Mouse (Mus musculus): ENCODE data around the gene Dleu7.

DNA sequence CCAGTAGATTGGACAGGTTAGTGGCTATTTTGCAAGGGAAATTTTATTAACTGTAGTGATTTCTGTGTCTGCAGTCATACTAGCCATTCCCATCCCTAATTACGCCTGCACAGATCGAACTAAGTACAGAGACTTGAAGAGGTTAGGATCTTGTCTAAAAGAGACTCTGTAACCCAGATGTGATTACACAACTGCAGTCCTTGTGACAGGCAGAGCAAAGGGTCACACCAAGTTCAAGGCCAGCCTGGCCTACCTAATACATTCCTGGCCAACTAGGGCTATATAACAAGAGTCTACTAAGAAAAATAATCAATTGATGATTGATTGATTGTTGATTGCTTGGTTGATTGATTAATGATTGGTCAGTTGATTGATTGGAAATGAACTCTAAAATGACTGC lies 43.6 kb downstream of the Dleu7 start:
- TF ChIP-seq CTCF (IDR thresholded peaks at IDR 0.05; ENCODE audit: insufficient read depth, low read length) (no peak), POLR2A (IDR thresholded peaks at IDR 0.05; ENCODE audit: borderline replicate concordance, extremely low read depth, low read depth, low read length) (no peak)

All from lung, adult 2 months (tissue).